Mouse (Mus musculus) ES-E14 (cell line): Measurements from ENCODE around the gene Endov. TPM values are rescaled to one million over a fixed set of nuclear protein-coding genes. Genes with fewer than 3 reads are reported as not detected.

Source experiments
- DNase-seq: peaks from one replicate; pipeline ENCODE4 v3.0.0-alpha.2; 2013; ENCODE audit warnings: low read depth, low spot score
- H3K27ac ChIP-seq: 2 replicates; pipeline ENCODE4 v1.5.1; 2012; ENCODE audit warnings: low read depth, mild to moderate bottlenecking, low read length, moderate library complexity, mixed read lengths; ENCODE audit not compliant: poor library complexity, insufficient read depth, severe bottlenecking
- H3K36me3 ChIP-seq: 2 replicates; pipeline ENCODE4 v1.6.1; 2012; ENCODE audit warnings: mild to moderate bottlenecking, low read length, moderate library complexity, mixed read lengths; ENCODE audit not compliant: control insufficient read depth, poor library complexity, insufficient read depth, severe bottlenecking
- H3K4me1 ChIP-seq, 2 experiments: fragments of 150-350 bp in 1 of 2; sonication (generic) in 1 of 2; 2 replicates each; pipeline ENCODE4 v1.6.1; 2012; ENCODE audit warnings: low read length in 2 of 2, mild to moderate bottlenecking in 1 of 2, mixed read lengths in 1 of 2; ENCODE audit not compliant: control insufficient read depth in 2 of 2, insufficient read depth in 2 of 2, poor library complexity in 1 of 2
- H3K4me3 ChIP-seq, 2 experiments: fragments of 150-350 bp in 1 of 2; sonication (generic) in 1 of 2; 2 replicates each; pipeline ENCODE4 v1.5.1; 2012; ENCODE audit warnings: low read length in 2 of 2, low read depth in 1 of 2, mild to moderate bottlenecking in 1 of 2, mixed read lengths in 1 of 2; ENCODE audit not compliant: insufficient read depth in 1 of 2, poor library complexity in 1 of 2, severe bottlenecking in 1 of 2
- H3K9ac ChIP-seq: 2 replicates; pipeline ENCODE4 v1.6.1; 2012; ENCODE audit warnings: low read depth, mild to moderate bottlenecking, low read length, mixed read lengths; ENCODE audit not compliant: poor library complexity, insufficient read depth, severe bottlenecking
- H3K9me3 ChIP-seq: fragments of 150-350 bp; sonication (generic); 2 replicates; pipeline ENCODE4 v1.6.1; 2012; ENCODE audit warnings: low read depth, mild to moderate bottlenecking, low read length; ENCODE audit not compliant: control insufficient read depth, insufficient read depth
- CHD2 ChIP-seq: IDR thresholded peaks from 2 replicates; pipeline ENCODE4 v1.6.1; 2014; ENCODE audit warnings: mild to moderate bottlenecking, low read depth, low read length, inconsistent platforms
- HCFC1 ChIP-seq: IDR thresholded peaks from 2 replicates; pipeline ENCODE4 v1.6.1; 2012; ENCODE audit warnings: low read length, inconsistent platforms, borderline replicate concordance; ENCODE audit not compliant: insufficient read depth
- MAFK ChIP-seq: IDR thresholded peaks from 2 replicates; pipeline ENCODE4 v1.6.1; 2014; ENCODE audit warnings: mild to moderate bottlenecking, low read depth, low read length, inconsistent platforms; ENCODE audit not compliant: insufficient read depth
- ZC3H11A ChIP-seq: IDR thresholded peaks from 2 replicates; pipeline ENCODE4 v1.6.1; 2012; ENCODE audit warnings: low read depth, mild to moderate bottlenecking, inconsistent platforms, low read length, borderline replicate concordance
- ZNF384 ChIP-seq: IDR thresholded peaks from 2 replicates; pipeline ENCODE4 v1.6.1; 2012; ENCODE audit warnings: low read depth, low read length, inconsistent platforms
- in situ Hi-C, 2 experiments: fragments of 600-800 bp; cut with MboI; formaldehyde crosslinking; loops; one replicate each; pipeline ENCODE4 v1.15.1; 2025; ENCODE audit warnings: low sequenced_read_pairs in 2 of 2, inconsistent platforms in 1 of 2; ENCODE audit not compliant: unreplicated experiment in 2 of 2
- total RNA-seq: library from RNA; depleted of rRNA; stranded (reverse); fragments of 300-350 nt; gene quantifications from 2 replicates; pipeline ENCODE4 v1.2.3, GENCODE M21; 2012

Gene Endov
- total RNA-seq, 1 experiment: 10.0 TPM

GRCm38 (mm10) chr11:119543816-119544517 is 52.8 kb downstream of the Endov start:
- no peaks in the 10 kb centered on the region; a peak in 1 of 4 replicates for H3K4me1 ChIP-seq
- no peak overlapping the region for H3K4me3 ChIP-seq

GRCm38 (mm10) chr11:119544518-119545105 is 53.5 kb downstream of the Endov start:
- no peak overlapping the region for H3K4me3 ChIP-seq
- no peaks in the 10 kb centered on the region; a peak in 1 of 4 replicates for H3K4me1 ChIP-seq
- in situ Hi-C loops: loop anchor here in 1 of 2 experiments (10.0 kb wide), 1 partner anchor 500 kb away; the partner anchor contains the start of gene Cbx8

More at GRCm38 (mm10) chr11:119543816-119544517, 52.8 kb downstream of the Endov start:
- DNase-seq: no peak
- H3K9me3 ChIP-seq: no peaks in the 10 kb centered on the region
- in situ Hi-C loops: loop anchor here in 1 of 2 experiments (10.0 kb wide), 1 partner anchor 499 kb away; the partner anchor contains the start of gene Cbx8
- H3K27ac ChIP-seq: no peak overlapping the region
- H3K36me3 ChIP-seq: no peaks in the 10 kb centered on the region
- no peak for TF ChIP-seq HCFC1
- no peak for TF ChIP-seq ZC3H11A
- TF ChIP-seq ZNF384: no peak
- no peak for TF ChIP-seq MAFK
- TF ChIP-seq CHD2: no peak
- H3K9ac ChIP-seq: no peak overlapping the region

GRCm38 (mm10) chr11:119545281-119545680 is 54.1 kb downstream of the Endov start:
- in situ Hi-C loops: loop anchor here in 1 of 2 experiments (10.0 kb wide), 1 partner anchor 500 kb away; the partner anchor contains the start of gene Cbx8
- TF ChIP-seq MAFK (no peak), CHD2 (no peak), ZNF384 (no peak), HCFC1 (no peak), ZC3H11A (no peak)
- H3K36me3 ChIP-seq: no peaks in the 10 kb centered on the region
- H3K27ac ChIP-seq: no peak overlapping the region
- H3K4me3 ChIP-seq: no peak overlapping the region
- H3K9me3 ChIP-seq: no peaks in the 10 kb centered on the region
- no peaks in the 10 kb centered on the region; a peak in 1 of 4 replicates for H3K4me1 ChIP-seq
- DNase-seq: no peak
- H3K9ac ChIP-seq: no peak overlapping the region

More at GRCm38 (mm10) chr11:119544518-119545105, 53.5 kb downstream of the Endov start:
- no peak for DNase-seq
- H3K9me3 ChIP-seq: no peaks in the 10 kb centered on the region
- H3K27ac ChIP-seq: no peak overlapping the region
- no peaks in the 10 kb centered on the region for H3K36me3 ChIP-seq
- no peak overlapping the region for H3K9ac ChIP-seq
- TF ChIP-seq HCFC1: no peak
- TF ChIP-seq CHD2: no peak
- TF ChIP-seq ZNF384: no peak
- no peak for TF ChIP-seq MAFK
- TF ChIP-seq ZC3H11A: no peak

- H3K4me3 ChIP-seq: no peak overlapping the region
- TF ChIP-seq ZNF384 (no peak), HCFC1 (no peak)
- H3K36me3 ChIP-seq: no peaks in the 10 kb centered on the region
- H3K9me3 ChIP-seq: no peaks in the 10 kb centered on the region
- no peak overlapping the region for H3K27ac ChIP-seq
- H3K9ac ChIP-seq: no peak overlapping the region
- H3K4me1 ChIP-seq: no peaks in the 10 kb centered on the region; a peak in 1 of 4 replicates
- in situ Hi-C loops: loop anchor here in 1 of 2 experiments (10.0 kb wide), 1 partner anchor 501 kb away; the partner anchor contains the start of gene Cbx8
- no peak for DNase-seq
Measured at GRCm38 (mm10) chr11:119545741-119546495, 54.8 kb downstream of the Endov start.
